Mouse (Mus musculus): Measurements from ENCODE around the gene Manba. TPM values are rescaled to one million over a fixed set of nuclear protein-coding genes. Genes with fewer than 3 reads are reported as not detected.

Manba gene
- polyA plus RNA-seq, 1 experiment from 2014 or later = 5.8 TPM

DNA sequence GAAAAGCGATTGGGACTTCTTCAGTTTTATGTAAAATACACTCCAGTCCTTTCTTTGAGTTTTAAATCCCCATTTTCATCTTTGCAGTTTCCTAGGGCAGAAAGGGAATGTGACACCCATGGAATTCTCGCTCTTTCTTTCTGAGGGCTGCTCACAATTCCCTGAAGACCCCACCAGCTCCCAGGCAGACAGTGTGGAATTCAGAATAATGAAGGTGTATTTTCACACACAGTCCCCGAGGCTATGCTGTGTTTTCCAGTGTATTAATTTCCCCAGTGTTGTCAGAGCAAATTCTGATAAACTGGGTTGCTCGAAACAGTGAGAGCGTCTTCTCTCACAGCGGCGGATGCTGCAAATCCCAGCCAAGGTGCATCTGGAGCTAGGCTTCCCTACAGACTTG is 44.3 kb downstream of the Manba start:
- H3K4me3 ChIP-seq (ENCODE audit: low read depth, low read length) = no peak overlapping the region
- H3K4me2 ChIP-seq = no peak overlapping the region
- ATAC-seq (ENCODE audit: low FRiP score) (no peak), DNase-seq (ENCODE audit: low spot score, missing footprints) (no peak)
- WGBS = 80% methylated on average over 7 of the region's 7 CpGs
- H3K9me3 ChIP-seq (ENCODE audit: control insufficient read depth, low read length) = no peaks in the 10 kb centered on the region
- H3K9ac ChIP-seq (ENCODE audit: low read length) = no peak overlapping the region
- no peaks in the 10 kb centered on the region for H3K4me1 ChIP-seq (ENCODE audit: control insufficient read depth, insufficient read depth, low read length)
- no peak overlapping the region for H3K27ac ChIP-seq (ENCODE audit: low read depth, low read length)
- no peaks in the 10 kb centered on the region for H3K27me3 ChIP-seq (ENCODE audit: control insufficient read depth, insufficient read depth, low read length)
- H3K36me3 ChIP-seq (ENCODE audit: control insufficient read depth, insufficient read depth, low read length) = no peaks in the 10 kb centered on the region

DNA sequence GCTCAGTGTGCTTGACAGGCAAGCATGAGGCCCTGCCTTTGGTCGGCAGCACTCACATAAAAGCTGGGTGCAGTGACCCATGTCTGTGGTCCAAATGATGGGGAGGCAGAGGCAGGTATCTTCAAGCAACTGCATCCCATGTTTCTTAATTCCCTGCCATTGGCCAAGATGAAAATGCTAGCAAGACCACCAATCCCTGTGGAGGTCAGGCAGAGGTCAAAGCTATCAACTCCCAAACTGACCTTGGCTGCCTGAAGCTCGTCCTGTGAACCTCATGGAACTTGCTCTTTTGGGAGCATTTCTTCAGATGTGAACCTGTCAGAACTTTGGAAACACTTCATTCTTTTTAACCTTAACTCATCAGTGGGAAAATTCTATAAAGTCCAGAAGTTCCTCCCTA is 46.4 kb downstream of the Manba start:
- 71% methylated on average over 2 of the region's 2 CpGs for WGBS
- no peak for ATAC-seq (ENCODE audit: low FRiP score)
- H3K4me3 ChIP-seq (ENCODE audit: low read depth, low read length) = no peak overlapping the region

DNA sequence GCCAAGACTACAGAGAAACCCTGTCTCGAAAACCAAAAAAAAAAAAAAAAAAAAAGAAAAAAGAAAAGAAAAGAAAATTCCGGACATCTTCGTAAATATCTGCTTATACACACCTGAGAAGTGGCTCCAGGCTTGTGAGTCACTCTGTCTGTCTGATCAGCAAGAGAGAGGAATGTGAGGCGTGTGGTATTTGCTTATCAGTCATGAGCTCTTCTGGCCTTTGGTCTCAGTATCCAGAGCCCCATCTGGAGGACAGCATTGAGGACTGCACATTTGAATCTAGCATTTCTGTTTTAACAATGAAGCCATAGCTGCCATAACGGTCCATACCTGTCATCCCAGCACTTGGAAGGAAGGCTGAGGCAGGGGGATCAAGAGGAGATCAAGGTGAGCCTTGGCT is 48.7 kb downstream of the Manba start:
- Histone ChIP-seq H3K4me2 (no peak overlapping the region), H3K36me3 (ENCODE audit: control insufficient read depth, insufficient read depth, low read length) (no peaks in the 10 kb centered on the region), H3K27ac (ENCODE audit: low read depth, low read length) (no peak overlapping the region), H3K9me3 (ENCODE audit: control insufficient read depth, low read length) (no peaks in the 10 kb centered on the region), H3K4me1 (ENCODE audit: control insufficient read depth, insufficient read depth, low read length) (no peaks in the 10 kb centered on the region), H3K9ac (ENCODE audit: low read length) (no peak overlapping the region), H3K4me3 (ENCODE audit: low read depth, low read length) (no peak overlapping the region), H3K27me3 (ENCODE audit: control insufficient read depth, insufficient read depth, low read length) (no peaks in the 10 kb centered on the region)
- 80% methylated on average over 4 of the region's 5 CpGs for WGBS
- ATAC-seq (ENCODE audit: low FRiP score) (no peak), DNase-seq (ENCODE audit: low spot score, missing footprints) (no peak)

More for the DNA sequence above, 46.4 kb downstream of the Manba start:
- Histone ChIP-seq H3K9me3 (ENCODE audit: control insufficient read depth, low read length) (no peaks in the 10 kb centered on the region), H3K27me3 (ENCODE audit: control insufficient read depth, insufficient read depth, low read length) (no peaks in the 10 kb centered on the region), H3K4me2 (no peak overlapping the region), H3K27ac (ENCODE audit: low read depth, low read length) (no peak overlapping the region), H3K9ac (ENCODE audit: low read length) (no peak overlapping the region), H3K4me1 (ENCODE audit: control insufficient read depth, insufficient read depth, low read length) (no peaks in the 10 kb centered on the region), H3K36me3 (ENCODE audit: control insufficient read depth, insufficient read depth, low read length) (no peaks in the 10 kb centered on the region)
- DNase-seq (ENCODE audit: low spot score, missing footprints) = no peak

DNA sequence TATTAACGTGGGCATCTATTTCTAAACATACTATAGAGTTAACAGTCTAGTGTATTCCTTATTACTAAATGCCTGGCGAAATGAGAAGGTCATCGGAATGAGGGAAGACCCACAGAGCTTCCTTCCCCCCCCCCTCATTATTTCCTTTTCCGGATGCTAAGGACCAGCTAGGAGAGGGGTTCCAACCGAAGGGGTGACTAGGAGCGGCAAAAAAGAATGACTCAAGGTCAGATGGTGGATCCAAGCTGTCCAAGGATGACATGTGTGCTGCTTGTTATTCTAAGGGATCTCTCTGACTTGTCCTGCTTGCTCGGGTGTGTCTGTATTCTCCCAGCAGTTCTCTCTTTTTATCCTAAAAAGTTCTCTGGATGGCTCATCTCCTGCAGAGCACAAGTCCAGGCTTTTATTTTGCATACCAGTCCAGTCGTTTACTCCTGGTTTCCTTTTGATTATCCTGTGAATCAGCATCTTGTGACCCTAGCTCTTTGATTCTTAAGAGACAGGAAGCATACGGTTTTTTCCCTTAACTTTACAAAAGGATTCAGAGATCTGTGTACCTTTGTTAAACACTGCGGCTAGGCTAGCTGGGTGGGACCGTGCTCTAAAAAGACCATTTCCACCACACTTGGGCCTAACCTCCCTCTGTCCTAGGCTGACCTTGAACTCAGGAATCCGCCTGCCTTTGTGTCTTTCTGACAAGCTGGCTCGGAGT is 61.0 kb downstream of the Manba start:
- ATAC-seq (ENCODE audit: low FRiP score) (no peak), DNase-seq (ENCODE audit: low spot score, missing footprints) (no peak)
- Histone ChIP-seq H3K27me3 (ENCODE audit: control insufficient read depth, insufficient read depth, low read length) (no peaks in the 10 kb centered on the region), H3K4me3 (ENCODE audit: low read depth, low read length) (no peak overlapping the region), H3K9ac (ENCODE audit: low read length) (no peak overlapping the region), H3K4me2 (no peak overlapping the region), H3K36me3 (ENCODE audit: control insufficient read depth, insufficient read depth, low read length) (no peaks in the 10 kb centered on the region), H3K4me1 (ENCODE audit: control insufficient read depth, insufficient read depth, low read length) (no peaks in the 10 kb centered on the region), H3K9me3 (ENCODE audit: control insufficient read depth, low read length) (no peaks in the 10 kb centered on the region), H3K27ac (ENCODE audit: low read depth, low read length) (no peak overlapping the region)
- WGBS = 69% methylated on average over 13 of the region's 13 CpGs

GRCm38 (mm10) chr3:135547298-135547697 is 61.9 kb downstream of the Manba start:
- H3K9me3 ChIP-seq (ENCODE audit: control insufficient read depth, low read length) = no peaks in the 10 kb centered on the region
- ATAC-seq (ENCODE audit: low FRiP score) = no peak

DNA sequence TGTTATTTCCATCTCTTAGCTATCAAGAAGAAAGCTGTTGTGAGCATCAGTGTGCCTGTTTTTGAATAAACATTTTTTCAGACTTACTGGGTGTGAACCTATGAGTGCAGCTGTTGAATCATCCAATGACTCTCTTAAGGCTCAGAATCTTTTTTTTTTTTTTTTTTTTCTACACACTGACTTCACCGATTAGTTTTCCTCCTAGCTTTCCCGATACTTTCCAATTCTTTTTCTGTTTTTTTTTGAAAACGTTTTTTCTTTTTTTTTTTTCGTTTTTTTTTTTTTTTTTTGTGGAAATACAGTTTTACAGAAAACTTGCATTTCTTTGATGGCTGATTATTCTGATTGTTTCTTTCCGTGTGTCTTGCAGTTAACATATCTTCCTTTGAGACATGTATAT is 67.5 kb downstream of the Manba start:
- H3K9ac ChIP-seq (ENCODE audit: low read length) = no peak overlapping the region
- H3K4me2 ChIP-seq = no peak overlapping the region
- H3K4me3 ChIP-seq (ENCODE audit: low read depth, low read length) = no peak overlapping the region
- no peaks in the 10 kb centered on the region for H3K9me3 ChIP-seq (ENCODE audit: control insufficient read depth, low read length)
- no peaks in the 10 kb centered on the region for H3K36me3 ChIP-seq (ENCODE audit: control insufficient read depth, insufficient read depth, low read length)
- no peak for DNase-seq (ENCODE audit: low spot score, missing footprints)
- no peak for ATAC-seq (ENCODE audit: low FRiP score)
- 78% methylated on average over 5 of the region's 5 CpGs for WGBS
- H3K27ac ChIP-seq (ENCODE audit: low read depth, low read length) = no peak overlapping the region
- H3K4me1 ChIP-seq (ENCODE audit: control insufficient read depth, insufficient read depth, low read length) = no peaks in the 10 kb centered on the region
- no peaks in the 10 kb centered on the region for H3K27me3 ChIP-seq (ENCODE audit: control insufficient read depth, insufficient read depth, low read length)

More at GRCm38 (mm10) chr3:135547298-135547697, 61.9 kb downstream of the Manba start:
- no peaks in the 10 kb centered on the region for H3K36me3 ChIP-seq (ENCODE audit: control insufficient read depth, insufficient read depth, low read length)
- no peaks in the 10 kb centered on the region for H3K27me3 ChIP-seq (ENCODE audit: control insufficient read depth, insufficient read depth, low read length)
- H3K4me1 ChIP-seq (ENCODE audit: control insufficient read depth, insufficient read depth, low read length) = no peaks in the 10 kb centered on the region
- 60% methylated on average over 8 of the region's 8 CpGs for WGBS
- H3K4me3 ChIP-seq (ENCODE audit: low read depth, low read length) = no peak overlapping the region
- no peak overlapping the region for H3K9ac ChIP-seq (ENCODE audit: low read length)
- no peak overlapping the region for H3K27ac ChIP-seq (ENCODE audit: low read depth, low read length)
- no peak overlapping the region for H3K4me2 ChIP-seq
- no peak for DNase-seq (ENCODE audit: low spot score, missing footprints)

DNA sequence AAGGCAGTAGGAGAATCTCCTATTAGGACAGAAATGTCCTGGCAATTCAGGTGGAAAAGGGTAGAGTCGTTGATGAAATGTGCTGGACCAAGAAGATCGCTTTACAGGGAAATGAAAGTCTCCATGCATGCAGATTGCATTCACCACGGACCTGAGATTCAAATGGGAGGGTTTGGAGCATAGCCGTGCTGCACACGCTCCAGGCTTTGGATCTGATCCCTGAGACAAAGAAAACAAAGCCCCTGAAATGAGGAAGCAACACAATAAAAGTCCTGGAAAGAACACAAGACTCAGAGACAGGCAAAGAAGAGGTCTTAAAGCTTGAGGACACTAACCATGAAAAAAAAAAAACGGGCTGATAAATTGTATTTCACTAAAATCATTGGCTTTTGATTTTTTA is 69.8 kb downstream of the Manba start:
- 59% methylated on average over 6 of the region's 6 CpGs for WGBS
- no peaks in the 10 kb centered on the region for H3K27me3 ChIP-seq (ENCODE audit: control insufficient read depth, insufficient read depth, low read length)
- H3K36me3 ChIP-seq (ENCODE audit: control insufficient read depth, insufficient read depth, low read length) = no peaks in the 10 kb centered on the region
- no peak overlapping the region for H3K27ac ChIP-seq (ENCODE audit: low read depth, low read length)
- no peaks in the 10 kb centered on the region for H3K4me1 ChIP-seq (ENCODE audit: control insufficient read depth, insufficient read depth, low read length)
- ATAC-seq (ENCODE audit: low FRiP score) = no peak
- no peak for DNase-seq (ENCODE audit: low spot score, missing footprints)
- no peak overlapping the region for H3K9ac ChIP-seq (ENCODE audit: low read length)
- H3K4me3 ChIP-seq (ENCODE audit: low read depth, low read length) = no peak overlapping the region
- H3K9me3 ChIP-seq (ENCODE audit: control insufficient read depth, low read length) = no peaks in the 10 kb centered on the region
- H3K4me2 ChIP-seq = no peak overlapping the region

GRCm38 (mm10) chr3:135556052-135556587 is 70.7 kb downstream of the Manba start:
- WGBS = 74% methylated on average over 7 of the region's 7 CpGs
- DNase-seq (ENCODE audit: low spot score, missing footprints) (no peak), ATAC-seq (ENCODE audit: low FRiP score) (no peak)
- Histone ChIP-seq H3K4me1 (ENCODE audit: control insufficient read depth, insufficient read depth, low read length) (no peaks in the 10 kb centered on the region), H3K27me3 (ENCODE audit: control insufficient read depth, insufficient read depth, low read length) (no peaks in the 10 kb centered on the region), H3K4me3 (ENCODE audit: low read depth, low read length) (no peak overlapping the region), H3K27ac (ENCODE audit: low read depth, low read length) (no peak overlapping the region), H3K4me2 (no peak overlapping the region), H3K9me3 (ENCODE audit: control insufficient read depth, low read length) (no peaks in the 10 kb centered on the region), H3K9ac (ENCODE audit: low read length) (no peak overlapping the region), H3K36me3 (ENCODE audit: control insufficient read depth, insufficient read depth, low read length) (no peaks in the 10 kb centered on the region)

DNA sequence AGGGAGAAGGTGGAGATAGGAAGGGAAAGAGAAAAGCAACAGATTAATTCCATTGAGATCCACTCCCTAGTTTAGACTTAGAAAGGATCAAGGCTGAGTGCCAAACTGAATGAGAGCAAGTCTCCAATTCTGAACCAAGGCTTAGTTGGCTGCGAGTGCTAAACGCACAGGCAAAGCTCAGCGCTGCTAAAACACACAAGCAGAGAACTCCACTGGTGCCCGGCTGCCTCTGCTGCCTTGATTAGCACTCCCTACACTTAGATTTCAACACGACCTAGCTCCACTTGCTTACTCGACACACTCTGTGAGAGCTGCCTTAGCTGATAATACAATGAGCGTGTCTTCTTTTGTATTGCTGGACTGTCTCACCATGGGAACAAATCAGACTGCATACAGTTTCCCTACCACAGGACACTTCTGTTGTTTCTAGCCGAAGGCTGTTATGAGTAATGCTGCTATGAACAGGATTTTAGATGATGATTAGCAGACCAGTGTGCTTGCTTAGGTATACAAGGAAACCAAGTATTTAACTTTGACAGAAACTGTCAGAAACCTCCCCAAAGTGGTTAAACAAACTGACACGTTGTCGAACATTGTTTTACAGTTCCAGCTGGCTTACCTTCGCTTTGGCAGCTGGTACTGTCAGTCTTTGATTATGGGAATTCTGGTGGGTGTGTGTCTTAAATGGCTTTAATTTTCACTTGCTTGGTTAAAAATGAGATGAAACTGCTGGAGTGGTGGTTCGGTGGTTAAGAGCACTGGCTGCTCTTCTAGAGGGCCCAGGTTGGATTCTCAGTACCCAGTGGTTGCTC is 71.6 kb downstream of the Manba start:
- Histone ChIP-seq H3K36me3 (ENCODE audit: control insufficient read depth, insufficient read depth, low read length) (no peaks in the 10 kb centered on the region), H3K4me3 (ENCODE audit: low read depth, low read length) (no peak overlapping the region), H3K4me1 (ENCODE audit: control insufficient read depth, insufficient read depth, low read length) (no peaks in the 10 kb centered on the region), H3K9me3 (ENCODE audit: control insufficient read depth, low read length) (no peaks in the 10 kb centered on the region), H3K27ac (ENCODE audit: low read depth, low read length) (no peak overlapping the region), H3K27me3 (ENCODE audit: control insufficient read depth, insufficient read depth, low read length) (no peaks in the 10 kb centered on the region), H3K4me2 (no peak overlapping the region), H3K9ac (ENCODE audit: low read length) (no peak overlapping the region)
- WGBS = 89% methylated on average over 12 of the region's 12 CpGs
- ATAC-seq (ENCODE audit: low FRiP score) (no peak), DNase-seq (ENCODE audit: low spot score, missing footprints) (no peak)

All from midbrain, embryonic 11.5 days (tissue).